Mouse (Mus musculus) forebrain, postnatal 0 days (tissue): ENCODE measurements around the gene Cep152. TPM values are rescaled to one million over a fixed set of nuclear protein-coding genes. Genes with fewer than 3 reads are reported as not detected.

Experiments used
- ATAC-seq: fragments of 200-750 bp; cut with Nextera tagmentation; 2 replicates; pipeline ENCODE4 v1.8.0; 2017; ENCODE audit warnings: mild to moderate bottlenecking, moderate library complexity
- DNase-seq: peaks from one replicate; pipeline ENCODE4 v3.0.0-alpha.2; 2015
- H3K27ac ChIP-seq: fragments of 300-500 bp; sonication (generic); 2 replicates; pipeline ENCODE4 v1.5.1; 2014; ENCODE audit warnings: low read depth, mild to moderate bottlenecking, antibody characterized with exemption, low read length, moderate library complexity, mixed read lengths
- H3K27me3 ChIP-seq: fragments of 300-500 bp; sonication (generic); 2 replicates; pipeline ENCODE4 v1.6.1; 2014; ENCODE audit warnings: mild to moderate bottlenecking, low read length, mixed read lengths; ENCODE audit not compliant: insufficient read depth
- H3K36me3 ChIP-seq: fragments of 300-500 bp; sonication (generic); 2 replicates; pipeline ENCODE4 v1.6.1; 2014; ENCODE audit warnings: mild to moderate bottlenecking, moderate library complexity; ENCODE audit not compliant: insufficient read depth
- H3K4me1 ChIP-seq: fragments of 300-500 bp; sonication (generic); 2 replicates; pipeline ENCODE4 v1.6.1; 2014; ENCODE audit warnings: antibody characterized with exemption; ENCODE audit not compliant: insufficient read depth
- H3K4me2 ChIP-seq: fragments of 300-500 bp; sonication (generic); 2 replicates; pipeline ENCODE4 v1.6.1; 2014; ENCODE audit warnings: low read depth, mild to moderate bottlenecking, moderate library complexity
- H3K4me3 ChIP-seq: fragments of 300-500 bp; sonication (generic); 2 replicates; pipeline ENCODE4 v1.5.1; 2014; ENCODE audit warnings: low read depth, low read length, mixed read lengths
- H3K9ac ChIP-seq: fragments of 300-500 bp; sonication (generic); 2 replicates; pipeline ENCODE4 v1.6.1; 2014; ENCODE audit warnings: mild to moderate bottlenecking
- H3K9me3 ChIP-seq: fragments of 300-500 bp; sonication (generic); 2 replicates; pipeline ENCODE4 v1.6.1; 2016; ENCODE audit warnings: low read length
- CTCF ChIP-seq: sonication (generic); IDR thresholded peaks from 2 replicates; pipeline ENCODE4 v1.5.1; 2016; ENCODE audit warnings: antibody characterized with exemption, control low read depth, low read depth
- WGBS: fragments of 180-500 bp; shearing (Covaris S2); extraction: QIAGEN DNeasy Blood & Tissue Kit; methylation state at CpG from one replicate; pipeline ENCODE4 v1.1.7; 2014; 5-methylcytosine and 5-hydroxymethylcytosine counted together
- polyA plus RNA-seq: library from polyadenylated mRNA; unstranded; fragments of >200 nt; fragmentation: Nextera tagmentation; extraction: Ambion mirVana; gene quantifications from 2 replicates; pipeline ENCODE4 v1.2.1, GENCODE M21; 2015
- total RNA-seq: library from RNA; depleted of rRNA; stranded (reverse); fragments of >200 nt; gene quantifications from 2 replicates; pipeline ENCODE4 v1.2.3, GENCODE M21; 2014

Gene Cep152
- total and polyA plus RNA-seq, 2 experiments from 2014 or later, result 1.4 to 2.4 TPM

GRCm38 (mm10) chr2:125665909-125666308, 41.0 kb upstream of the Cep152 start:
- TF ChIP-seq CTCF, result no peak

GRCm38 (mm10) chr2:125665213-125665612, 40.3 kb upstream of the Cep152 start:
- Histone ChIP-seq H3K27ac (no peak overlapping the region), H3K36me3 (no peaks in the 10 kb centered on the region), H3K4me1 (no peaks in the 10 kb centered on the region), H3K9me3 (no peaks in the 10 kb centered on the region), H3K9ac (no peak overlapping the region), H3K4me2 (no peak overlapping the region), H3K27me3 (no peaks in the 10 kb centered on the region), H3K4me3 (no peak overlapping the region)
- TF ChIP-seq CTCF, result no peak
- 83% methylated on average over 5 of the region's 5 CpGs for WGBS
- no peak for ATAC-seq
- no peak for DNase-seq

More at GRCm38 (mm10) chr2:125665909-125666308, 41.0 kb upstream of the Cep152 start:
- H3K9me3 ChIP-seq, result no peaks in the 10 kb centered on the region
- ATAC-seq (no peak), DNase-seq (no peak)
- no peak overlapping the region for H3K9ac ChIP-seq
- no peak overlapping the region for H3K27ac ChIP-seq
- H3K4me3 ChIP-seq, result no peak overlapping the region
- H3K27me3 ChIP-seq, result no peaks in the 10 kb centered on the region
- 88% methylated on average over 4 of the region's 4 CpGs for WGBS
- no peaks in the 10 kb centered on the region for H3K36me3 ChIP-seq
- H3K4me2 ChIP-seq, result no peak overlapping the region
- no peaks in the 10 kb centered on the region for H3K4me1 ChIP-seq

GRCm38 (mm10) chr2:125662517-125662916, 37.6 kb upstream of the Cep152 start:
- H3K9me3 ChIP-seq, result no peaks in the 10 kb centered on the region
- WGBS, result 92% methylated on average over 3 of the region's 3 CpGs
- H3K4me3 ChIP-seq, result no peak overlapping the region
- no peak overlapping the region for H3K9ac ChIP-seq
- H3K27me3 ChIP-seq, result no peaks in the 10 kb centered on the region
- H3K4me1 ChIP-seq, result no peaks in the 10 kb centered on the region
- no peak for ATAC-seq
- H3K27ac ChIP-seq, result no peak overlapping the region
- TF ChIP-seq CTCF, result no peak
- no peak overlapping the region for H3K4me2 ChIP-seq
- no peak for DNase-seq
- no peaks in the 10 kb centered on the region for H3K36me3 ChIP-seq

- WGBS, result 84% methylated on average over 4 of the region's 4 CpGs
- Histone ChIP-seq H3K27ac (no peak overlapping the region), H3K36me3 (no peaks in the 10 kb centered on the region), H3K4me3 (no peak overlapping the region), H3K4me1 (no peaks in the 10 kb centered on the region), H3K4me2 (peak overlapping the region; percentile 33; the same call in 1 of the 2 replicates), H3K27me3 (no peaks in the 10 kb centered on the region), H3K9me3 (no peaks in the 10 kb centered on the region), H3K9ac (no peak overlapping the region)
- no peak for TF ChIP-seq CTCF
- DNase-seq (no peak), ATAC-seq (no peak)
These were observed 36.2 kb upstream of the Cep152 start for GRCm38 (mm10) chr2:125661156-125661555.

- Histone ChIP-seq H3K9ac (peak overlapping the region; percentile 26; the same call in 1 of the 2 replicates), H3K4me1 (no peaks in the 10 kb centered on the region), H3K4me3 (peak overlapping the region; percentile 8; the same call in 1 of the 2 replicates), H3K9me3 (no peaks in the 10 kb centered on the region), H3K36me3 (no peaks in the 10 kb centered on the region), H3K4me2 (peak overlapping the region; percentile 33), H3K27me3 (no peaks in the 10 kb centered on the region), H3K27ac (no peak overlapping the region)
- TF ChIP-seq CTCF, result no peak
- no peak for DNase-seq
- peak; percentile 62 for ATAC-seq
- 42% methylated on average over 20 of the region's 20 CpGs for WGBS
These were observed 35.7 kb upstream of the Cep152 start for GRCm38 (mm10) chr2:125660537-125661130.

- 13% methylated on average over 10 of the region's 10 CpGs for WGBS
- peak; percentile 90 for ATAC-seq
- H3K4me1 ChIP-seq, result no peaks in the 10 kb centered on the region
- H3K27ac ChIP-seq, result no peak overlapping the region
- peak; percentile 85 for DNase-seq
- H3K27me3 ChIP-seq, result no peaks in the 10 kb centered on the region
- H3K36me3 ChIP-seq, result no peaks in the 10 kb centered on the region
- peak; percentile 93 for TF ChIP-seq CTCF
- no peaks in the 10 kb centered on the region for H3K9me3 ChIP-seq
- peak overlapping the region; percentile 33 for H3K4me2 ChIP-seq
- peak overlapping the region; percentile 26; the same call in 1 of the 2 replicates for H3K9ac ChIP-seq
- peak overlapping the region; percentile 8; the same call in 1 of the 2 replicates for H3K4me3 ChIP-seq
These were observed 35.1 kb upstream of the Cep152 start for GRCm38 (mm10) chr2:125659823-125660536.

GRCm38 (mm10) chr2:125655391-125655790, 30.5 kb upstream of the Cep152 start:
- no peaks in the 10 kb centered on the region for H3K9me3 ChIP-seq
- ATAC-seq (no peak), DNase-seq (no peak)
- 93% methylated on average over 9 of the region's 9 CpGs for WGBS
- no peak overlapping the region for H3K9ac ChIP-seq
- H3K4me3 ChIP-seq, result no peak overlapping the region
- H3K4me1 ChIP-seq, result no peaks in the 10 kb centered on the region
- no peak for TF ChIP-seq CTCF
- no peaks in the 10 kb centered on the region for H3K36me3 ChIP-seq
- H3K27ac ChIP-seq, result no peak overlapping the region
- H3K4me2 ChIP-seq, result no peak overlapping the region
- H3K27me3 ChIP-seq, result no peaks in the 10 kb centered on the region
